ENCODE assay signal across 8 mouse cellular contexts in the genomic region with DNA sequence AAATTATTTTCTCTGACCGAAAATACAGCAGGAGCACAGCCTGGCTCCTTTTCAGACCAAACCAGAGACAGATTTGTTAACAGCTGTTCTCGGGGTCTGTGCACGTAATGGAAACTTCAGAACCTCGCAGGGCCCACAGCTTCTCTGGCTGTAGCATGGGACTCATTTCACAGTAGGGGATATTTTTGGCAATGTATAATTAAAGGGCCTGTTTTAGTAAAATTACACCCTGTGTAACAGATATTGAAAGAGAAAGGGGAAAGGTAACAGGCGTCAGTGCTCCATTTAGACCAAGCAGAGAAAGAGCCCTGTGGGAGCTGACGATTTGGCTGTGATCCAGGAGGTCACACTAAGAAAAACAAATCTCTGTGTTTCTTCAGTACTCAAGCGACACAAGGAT.
DNase-seq lines count a peak whose midpoint lies in the region; ATAC-seq and TF ChIP-seq lines count a peak whose summit lies in the region.

No protein-coding gene starts in this region.

- no peaks in the 10 kb centered on the region for H3K36me3 ChIP-seq in forebrain, embryonic 14.5 days (ENCODE audit: control insufficient read depth, insufficient read depth, low read length)
- no peaks in the 10 kb centered on the region for H3K36me3 ChIP-seq in myocyte (ENCODE audit: control insufficient read depth, insufficient read depth)

- H3K9me3 ChIP-seq in forebrain, embryonic 14.5 days (replicated peaks; ENCODE audit: control insufficient read depth, low read length): no peaks in the 10 kb centered on the region

- DNase-seq in heart, adult 18-20 months: peak; percentile 5 to 9
- no peak for DNase-seq in heart, postnatal 36 days
- peak; percentile 89 for DNase-seq in brain, adult 2 months (ENCODE audit: low read depth, low spot score)
- DNase-seq in forebrain, embryonic 14.5 days (ENCODE audit: low spot score): peak; percentile 93
- peak; percentile 73 for DNase-seq in layer of hippocampus, adult 9-11 months
- DNase-seq in urinary bladder, postnatal 10 days (ENCODE audit: low spot score): no peak

- H3K27me3 ChIP-seq in forebrain, embryonic 14.5 days (replicated peaks; ENCODE audit: control insufficient read depth, insufficient read depth, low read length): no peaks in the 10 kb centered on the region
- H3K27me3 ChIP-seq in myocyte (ENCODE audit: control insufficient read depth, insufficient read depth, insufficient read length): no peaks in the 10 kb centered on the region

- H3K27ac ChIP-seq in forebrain, embryonic 14.5 days (ENCODE audit: low read depth, low read length): peak overlapping the region; percentile 45; the same call in 1 of the 2 replicates

- H3K79me2 ChIP-seq in myocyte (ENCODE audit: control insufficient read depth, insufficient read depth): no peaks in the 10 kb centered on the region

- intact Hi-C loops in heart, postnatal 36 days (cut with DNase I): no loop called here

- no peak overlapping the region for H3ac ChIP-seq in myocyte (ENCODE audit: control insufficient read depth, insufficient read length)

- H3K4me2 ChIP-seq in forebrain, embryonic 14.5 days (ENCODE audit: low read length): peak overlapping the region; percentile 16
- peak overlapping the region; percentile 68 for H3K4me2 ChIP-seq in myocyte (ENCODE audit: low read depth)

- no peak overlapping the region for H3K4me3 ChIP-seq in forebrain, embryonic 14.5 days (ENCODE audit: low read depth, low read length)
- no peak overlapping the region for H3K4me3 ChIP-seq in myocyte

- TF ChIP-seq POLR2A in myocyte (IDR thresholded peaks at IDR 0.05; ENCODE audit: insufficient read length, low read depth): no peak

- 4% methylated on average over 7 of the region's 7 CpGs for WGBS in forebrain, embryonic 14.5 days

- no peak overlapping the region for H3K9ac ChIP-seq in forebrain, embryonic 14.5 days (ENCODE audit: low read length)

- H3K4me1 ChIP-seq in forebrain, embryonic 14.5 days (ENCODE audit: control insufficient read depth, insufficient read depth, low read length): no peaks in the 10 kb centered on the region

- ATAC-seq in forebrain, embryonic 14.5 days: peak; percentile 97
- no peak for ATAC-seq in erythroid progenitor cell, adult 5-6 weeks (replicated peaks; ENCODE audit: low FRiP score, poor library complexity, severe bottlenecking)

TF ChIP-seq in myocyte, 11 proteins besides CTCF, POLR2A, EP300 and RAD21:
- no peak for TF ChIP-seq MAX (IDR thresholded peaks at IDR 0.05; ENCODE audit: low read depth)
- TF ChIP-seq SRF (IDR thresholded peaks at IDR 0.05; ENCODE audit: control insufficient read depth, insufficient read length, low read depth): no peak
- TF ChIP-seq MYOG (IDR thresholded peaks at IDR 0.05; ENCODE audit: control insufficient read depth in 1 of 3, insufficient read depth in 1 of 3, insufficient read length in 2 of 3, low read depth in 2 of 3): peak in 1 of 3 experiments; percentile 40
- TF ChIP-seq TCF3 (IDR thresholded peaks at IDR 0.05; ENCODE audit: insufficient read length, low read depth): no peak
- TF ChIP-seq USF1 (IDR thresholded peaks at IDR 0.05; ENCODE audit: low read depth): no peak
- TF ChIP-seq POLR2AphosphoS2 (IDR thresholded peaks at IDR 0.05; ENCODE audit: insufficient read length, low read depth): no peak
- peak; percentile 9 for TF ChIP-seq TCF12 (IDR thresholded peaks at IDR 0.05; ENCODE audit: insufficient read depth, poor library complexity, severe bottlenecking)
- TF ChIP-seq REST (IDR thresholded peaks at IDR 0.05; ENCODE audit: insufficient read depth, insufficient read length): no peak
- no peak for TF ChIP-seq CEBPB (IDR thresholded peaks at IDR 0.05; ENCODE audit: insufficient read depth, poor library complexity, severe bottlenecking)
- peak in 2 of 3 experiments; percentile 59 to 60 for TF ChIP-seq MYOD1 (IDR thresholded peaks at IDR 0.05; ENCODE audit: control insufficient read depth in 1 of 3, insufficient read length in 2 of 3, low read depth in 2 of 3)
- no peak for TF ChIP-seq E2F4 (IDR thresholded peaks at IDR 0.05; ENCODE audit: insufficient read depth)

Comparison
In these comparisons a context has a peak if more than half of its experiments do, and no peak if none do; other contexts are left out.
1. DNase-seq: peak in heart, adult 18-20 months (2 of 2), brain, adult 2 months (single experiment), forebrain, embryonic 14.5 days (single experiment) and layer of hippocampus, adult 9-11 months (single experiment); none in heart, postnatal 36 days (0 of 2) and urinary bladder, postnatal 10 days (single experiment).